Mouse (Mus musculus) lung, postnatal 0 days (tissue): ENCODE results near the gene Palld.

Experiments
- CTCF ChIP-seq: IDR thresholded peaks from 2 replicates; pipeline ENCODE4 v1.5.1; 2016; ENCODE audit warnings: antibody characterized with exemption, mild to moderate bottlenecking
- EP300 ChIP-seq: IDR thresholded peaks from 2 replicates; pipeline ENCODE4 v1.6.1; 2016; ENCODE audit warnings: antibody characterized with exemption, mild to moderate bottlenecking, control low read depth

- TF ChIP-seq CTCF = no peak
- TF ChIP-seq EP300 = no peak
These were observed 57.9 kb downstream of the Palld start for GRCm38 (mm10) chr8:61844575-61844974.
